Mouse (Mus musculus) limb, embryonic 15.5 days (tissue): ENCODE results near the gene Col16a1. TPM values are rescaled to one million over a fixed set of nuclear protein-coding genes. Genes with fewer than 3 reads are reported as not detected.

Experiments used
- ATAC-seq: fragments of 200-750 bp; cut with Nextera tagmentation; 2 replicates; pipeline ENCODE4 v1.8.0; 2017; ENCODE audit warnings: low read depth, moderate TSS enrichment; ENCODE audit not compliant: insufficient number of reproducible peaks, low FRiP score, low TSS enrichment
- H3K27ac ChIP-seq: fragments of 300-500 bp; sonication (generic); 2 replicates; pipeline ENCODE4 v1.5.1; 2015; ENCODE audit warnings: moderate library complexity, mild to moderate bottlenecking, inconsistent platforms
- H3K27me3 ChIP-seq: fragments of 300-500 bp; sonication (generic); 2 replicates; pipeline ENCODE4 v1.6.1; 2015; ENCODE audit warnings: inconsistent platforms
- H3K36me3 ChIP-seq: fragments of 300-500 bp; sonication (generic); 2 replicates; pipeline ENCODE4 v1.6.1; 2015; ENCODE audit warnings: inconsistent platforms
- H3K4me1 ChIP-seq: fragments of 300-500 bp; sonication (generic); 2 replicates; pipeline ENCODE4 v1.6.1; 2015; ENCODE audit warnings: inconsistent platforms
- H3K4me2 ChIP-seq: fragments of 300-500 bp; sonication (generic); 2 replicates; pipeline ENCODE4 v1.6.1; 2015; ENCODE audit warnings: mild to moderate bottlenecking, inconsistent platforms
- H3K4me3 ChIP-seq: fragments of 300-500 bp; sonication (generic); 2 replicates; pipeline ENCODE4 v1.5.1; 2015; ENCODE audit warnings: mild to moderate bottlenecking, inconsistent platforms
- H3K9ac ChIP-seq: fragments of 300-500 bp; sonication (generic); 2 replicates; pipeline ENCODE4 v1.6.1; 2015; ENCODE audit warnings: inconsistent platforms
- H3K9me3 ChIP-seq: fragments of 300-500 bp; sonication (generic); 2 replicates; pipeline ENCODE4 v1.6.1; 2016; ENCODE audit warnings: inconsistent platforms
- WGBS: fragments of 180-500 bp; shearing (Covaris S2); methylation state at CpG from one replicate; pipeline ENCODE4 v1.1.7; 2015; 5-methylcytosine and 5-hydroxymethylcytosine counted together
- polyA plus RNA-seq: library from polyadenylated mRNA; unstranded; fragments of >200 nt; fragmentation: Nextera tagmentation; extraction: Ambion mirVana; gene quantifications from 2 replicates; pipeline ENCODE4 v1.2.1, GENCODE M21; 2015

Gene Col16a1
- polyA plus RNA-seq, 1 experiment from 2014 or later: 175 TPM

DNA sequence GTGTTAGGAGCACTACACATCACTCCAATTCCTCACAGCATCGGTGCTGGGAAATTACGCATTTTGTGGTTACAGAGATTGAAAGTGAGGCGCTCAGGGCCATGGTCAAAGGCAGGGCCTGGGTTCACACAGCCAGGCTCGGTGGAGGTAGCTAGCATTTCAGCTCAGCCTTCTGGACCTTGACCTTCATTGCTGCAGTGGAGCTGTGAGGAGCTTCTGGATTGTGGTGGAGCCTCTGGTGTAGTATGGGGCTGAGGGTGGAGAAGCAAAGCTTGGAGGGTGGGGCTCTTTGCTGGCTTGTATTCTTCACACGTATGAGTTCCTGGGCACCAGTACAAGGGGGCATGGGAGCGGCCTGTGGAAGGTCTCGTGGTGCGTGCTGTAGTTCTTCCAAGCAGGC, 24.7 kb upstream of the Col16a1 start:
- no peaks in the 10 kb centered on the region for H3K4me1 ChIP-seq
- H3K36me3 ChIP-seq: peaks cover 9% of the 10 kb centered on the region
- no peaks in the 10 kb centered on the region for H3K9me3 ChIP-seq
- H3K4me3 ChIP-seq: no peak overlapping the region
- no peak for ATAC-seq
- 84% methylated on average over 8 of the region's 8 CpGs for WGBS
- no peak overlapping the region for H3K4me2 ChIP-seq
- no peak overlapping the region for H3K27ac ChIP-seq
- no peak overlapping the region for H3K9ac ChIP-seq
- H3K27me3 ChIP-seq: peaks cover 6% of the 10 kb centered on the region; the same call in 1 of the 2 replicates

DNA sequence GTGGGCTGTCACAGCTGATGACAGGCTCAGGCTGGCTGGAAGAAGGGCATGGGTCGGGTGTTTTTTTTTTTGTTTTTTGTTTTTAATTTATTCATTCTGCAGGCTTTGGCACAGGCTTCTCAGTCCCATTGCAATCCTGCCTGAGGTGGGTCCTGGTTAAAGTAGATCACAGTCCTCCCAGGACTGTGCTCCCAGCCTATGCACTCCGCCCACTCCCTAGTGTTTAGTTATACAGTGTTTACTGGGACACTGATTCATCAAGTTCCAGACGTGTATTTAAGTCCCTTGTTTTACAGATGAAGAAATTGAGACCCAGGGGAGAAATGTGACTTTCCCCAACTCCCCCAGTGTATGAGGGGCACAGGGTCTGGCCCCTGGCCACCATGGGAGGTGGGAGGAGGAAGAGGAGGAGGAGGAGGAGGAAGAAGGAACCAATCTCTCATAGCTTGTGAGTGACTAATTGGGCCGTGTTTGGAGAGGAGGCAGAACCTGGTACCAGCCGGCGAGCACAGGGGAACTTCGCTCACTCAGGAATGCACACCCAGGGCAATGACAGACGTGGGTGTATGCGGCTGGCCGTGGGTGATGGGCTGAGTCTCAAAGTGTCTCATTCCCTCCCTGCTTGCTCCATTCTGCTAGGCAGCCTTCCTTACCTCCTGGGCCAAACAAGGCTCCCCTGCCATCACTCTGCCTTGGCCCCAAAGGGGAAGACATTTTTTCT, 24.0 kb upstream of the Col16a1 start:
- Histone ChIP-seq H3K9ac (no peak overlapping the region), H3K4me2 (no peak overlapping the region), H3K4me3 (no peak overlapping the region), H3K27me3 (peaks cover 6% of the 10 kb centered on the region; the same call in 1 of the 2 replicates), H3K27ac (no peak overlapping the region), H3K4me1 (no peaks in the 10 kb centered on the region), H3K9me3 (no peaks in the 10 kb centered on the region), H3K36me3 (peaks cover 6% of the 10 kb centered on the region)
- WGBS: 66% methylated on average over 10 of the region's 10 CpGs
- ATAC-seq: no peak

DNA sequence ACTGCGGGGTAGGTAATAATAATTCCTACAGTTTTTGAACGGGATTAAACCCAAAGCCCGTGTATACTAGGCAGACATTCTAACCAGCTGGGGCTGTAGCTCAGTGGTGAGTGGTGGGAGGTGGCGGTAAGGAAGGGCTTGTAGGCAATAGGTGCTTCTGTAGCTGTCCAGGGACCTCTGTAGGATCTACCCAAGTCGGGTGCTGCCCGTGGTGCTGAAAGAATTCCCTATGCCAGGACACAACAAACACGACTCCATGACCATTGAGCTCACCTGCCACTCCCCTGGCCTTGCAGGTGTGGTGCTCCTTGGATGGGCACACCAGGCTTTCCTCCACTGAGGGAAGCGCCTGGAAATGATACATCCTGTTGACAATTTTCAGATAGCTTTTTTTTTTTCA, 22.1 kb upstream of the Col16a1 start:
- no peak for ATAC-seq
- H3K36me3 ChIP-seq: no peaks in the 10 kb centered on the region; the same call in 1 of the 2 replicates
- H3K9me3 ChIP-seq: no peaks in the 10 kb centered on the region
- H3K9ac ChIP-seq: no peak overlapping the region
- no peak overlapping the region for H3K4me3 ChIP-seq
- peaks cover 6% of the 10 kb centered on the region; the same call in 1 of the 2 replicates for H3K27me3 ChIP-seq
- H3K27ac ChIP-seq: no peak overlapping the region
- no peak overlapping the region for H3K4me2 ChIP-seq
- 46% methylated on average over 8 of the region's 8 CpGs for WGBS
- H3K4me1 ChIP-seq: no peaks in the 10 kb centered on the region

DNA sequence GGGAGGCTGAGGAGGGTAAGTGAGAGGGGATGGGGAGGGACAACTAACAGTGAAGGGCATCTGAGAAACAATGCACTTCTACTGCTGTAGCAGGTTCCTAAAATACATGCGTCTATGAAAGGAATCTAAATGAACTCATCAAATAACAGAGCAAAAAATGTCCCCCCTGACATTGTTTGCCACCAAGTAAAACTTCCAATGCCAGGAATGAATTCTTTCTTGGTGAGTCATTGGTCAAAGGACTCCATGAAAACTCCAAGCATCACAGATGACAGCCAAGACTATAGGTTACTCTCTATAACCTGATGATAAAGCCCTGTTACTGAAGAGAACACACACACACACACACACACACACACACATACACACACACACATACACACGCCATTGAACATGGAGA, 16.5 kb upstream of the Col16a1 start:
- H3K4me2 ChIP-seq: no peak overlapping the region
- 78% methylated on average over 2 of the region's 2 CpGs for WGBS
- no peak for ATAC-seq
- no peak overlapping the region for H3K27ac ChIP-seq
- peaks cover 13% of the 10 kb centered on the region for H3K27me3 ChIP-seq
- no peak overlapping the region for H3K4me3 ChIP-seq
- 0 out of 2 replicates have a peak, but pooled peaks cover 4% of the 10 kb centered on the region for H3K36me3 ChIP-seq
- peaks cover 2% of the 10 kb centered on the region for H3K4me1 ChIP-seq
- H3K9ac ChIP-seq: no peak overlapping the region
- H3K9me3 ChIP-seq: no peaks in the 10 kb centered on the region

DNA sequence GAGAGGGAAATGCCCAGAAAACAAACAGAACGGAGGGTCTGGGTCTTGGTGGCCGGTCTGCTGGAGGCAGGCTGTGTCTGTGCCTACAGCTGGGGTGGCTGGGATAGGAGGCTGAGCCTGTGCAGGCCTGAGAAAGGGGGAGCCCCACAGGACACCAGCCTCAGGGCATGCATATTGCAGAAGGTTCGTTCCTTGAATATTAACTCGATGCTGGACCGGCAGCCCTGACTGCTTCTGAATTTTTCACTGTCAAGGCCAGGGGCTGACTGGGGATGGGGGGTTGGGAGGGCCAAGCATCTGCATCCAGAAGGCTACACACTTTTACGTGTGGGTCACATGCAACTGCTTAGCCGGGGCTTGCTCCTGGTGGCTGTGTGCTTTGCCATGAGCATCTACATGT, 14.1 kb upstream of the Col16a1 start:
- WGBS: 44% methylated on average over 7 of the region's 7 CpGs
- Histone ChIP-seq H3K9me3 (no peaks in the 10 kb centered on the region), H3K4me3 (no peak overlapping the region), H3K36me3 (0 out of 2 replicates have a peak, but pooled peaks cover 4% of the 10 kb centered on the region), H3K27me3 (peaks cover 15% of the 10 kb centered on the region), H3K4me2 (no peak overlapping the region), H3K4me1 (peaks cover 18% of the 10 kb centered on the region), H3K9ac (no peak overlapping the region), H3K27ac (no peak overlapping the region)
- no peak for ATAC-seq

DNA sequence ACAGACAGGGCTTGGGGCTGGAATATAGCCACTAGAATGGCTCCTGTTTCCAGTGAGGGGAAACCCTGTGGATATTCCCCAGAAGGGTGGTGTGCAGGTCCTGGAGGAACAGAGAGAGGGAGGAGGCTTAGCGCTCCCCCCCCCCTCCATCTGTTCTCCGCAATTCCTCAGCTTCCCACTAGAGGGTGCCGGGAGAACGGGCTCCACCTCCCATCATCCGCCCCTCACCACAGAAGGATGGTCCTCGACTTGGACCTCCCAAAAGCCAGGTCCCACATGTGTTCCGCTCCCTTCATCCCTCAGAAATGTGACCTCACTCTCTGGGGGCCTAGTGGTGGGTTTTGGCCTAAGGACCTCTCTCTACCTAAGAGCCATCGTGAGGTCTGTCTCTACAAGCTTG, 11.5 kb upstream of the Col16a1 start:
- H3K4me1 ChIP-seq: peaks cover 21% of the 10 kb centered on the region
- WGBS: 5% methylated on average over 8 of the region's 8 CpGs

DNA sequence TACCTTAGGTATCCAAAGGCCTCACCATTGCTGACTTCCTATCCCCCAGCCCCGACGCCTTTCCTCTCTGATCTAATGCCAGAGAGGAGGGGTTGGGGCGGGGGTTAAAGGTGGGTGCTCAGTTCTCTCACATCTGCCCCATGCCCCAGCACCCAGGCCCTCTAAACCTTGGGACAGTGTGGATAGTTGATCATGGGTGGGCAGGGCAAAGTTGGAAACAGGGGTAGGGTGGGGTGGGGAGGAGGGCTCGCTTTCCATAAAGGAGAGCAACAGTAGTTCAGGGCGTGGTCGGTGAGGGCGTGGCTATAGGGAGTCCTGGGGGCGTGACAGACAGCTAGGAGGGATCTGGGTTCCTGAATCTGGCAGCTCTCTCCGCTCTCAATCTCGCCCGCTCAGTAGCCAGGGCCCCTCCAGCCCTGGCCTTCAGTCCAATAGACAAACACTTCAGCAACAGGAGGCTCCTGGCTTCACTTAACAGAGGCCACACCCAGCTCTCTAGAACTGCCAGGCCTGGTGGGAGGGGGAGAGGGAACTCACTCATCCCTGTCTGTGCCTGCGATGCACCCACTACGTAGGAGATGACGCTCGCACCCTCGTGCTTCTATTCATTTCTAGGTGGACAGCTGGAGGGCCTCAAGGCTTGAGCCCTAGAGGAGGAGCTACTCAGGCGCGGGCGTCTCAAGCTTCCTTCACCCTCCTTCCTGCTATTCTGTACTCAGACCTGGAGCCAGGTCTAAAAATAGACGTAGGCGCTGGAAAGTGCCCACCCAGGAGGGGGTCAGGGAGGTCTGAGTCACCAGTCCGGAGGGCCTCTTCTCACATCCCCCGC, 10.9 kb upstream of the Col16a1 start:
- Histone ChIP-seq H3K27ac (peak overlapping the region; percentile 79), H3K4me2 (peak overlapping the region; percentile 32), H3K9me3 (no peaks in the 10 kb centered on the region), H3K27me3 (peaks cover 15% of the 10 kb centered on the region), H3K4me3 (peak overlapping the region; percentile 2; the same call in 1 of the 2 replicates), H3K36me3 (0 out of 2 replicates have a peak, but pooled peaks cover under 1% of the 10 kb centered on the region), H3K9ac (no peak overlapping the region), H3K4me1 (peaks cover 27% of the 10 kb centered on the region)
- peak; percentile 83 for ATAC-seq
- 8% methylated on average over 23 of the region's 23 CpGs for WGBS

More for the DNA sequence above, 11.5 kb upstream of the Col16a1 start:
- Histone ChIP-seq H3K4me2 (peak overlapping the region; percentile 32), H3K27ac (peak overlapping the region; percentile 79), H3K27me3 (peaks cover 15% of the 10 kb centered on the region), H3K9ac (no peak overlapping the region), H3K9me3 (no peaks in the 10 kb centered on the region), H3K4me3 (no peak overlapping the region), H3K36me3 (0 out of 2 replicates have a peak, but pooled peaks cover 4% of the 10 kb centered on the region)
- peak; percentile 31 for ATAC-seq

DNA sequence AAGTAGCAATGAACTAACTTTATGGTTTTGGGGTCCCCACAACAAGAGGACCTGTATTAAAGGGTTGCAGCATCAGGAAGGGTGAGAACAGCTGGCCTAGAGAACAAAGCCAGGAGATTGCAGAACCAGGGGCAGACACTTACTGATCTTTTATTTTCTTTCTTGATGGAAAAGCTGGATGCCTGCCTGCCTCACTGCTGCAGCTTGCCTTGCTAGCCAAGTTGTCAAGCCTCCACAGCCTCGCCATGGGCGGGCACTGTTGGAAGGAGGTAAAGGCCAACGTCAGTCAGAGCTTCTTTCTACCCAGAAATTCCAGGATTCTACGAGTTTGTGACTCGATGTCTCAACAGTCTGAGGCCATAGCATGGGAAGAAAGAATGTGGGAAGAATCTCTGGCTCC, 8.3 kb upstream of the Col16a1 start:
- H3K4me1 ChIP-seq: peaks cover 49% of the 10 kb centered on the region
- no peak for ATAC-seq
- H3K9ac ChIP-seq: no peak overlapping the region
- no peak overlapping the region for H3K4me3 ChIP-seq
- no peaks in the 10 kb centered on the region for H3K9me3 ChIP-seq
- peaks cover 6% of the 10 kb centered on the region; the same call in 1 of the 2 replicates for H3K27me3 ChIP-seq
- no peak overlapping the region for H3K27ac ChIP-seq
- WGBS: 37% methylated on average over 5 of the region's 5 CpGs
- no peaks in the 10 kb centered on the region for H3K36me3 ChIP-seq
- no peak overlapping the region for H3K4me2 ChIP-seq

DNA sequence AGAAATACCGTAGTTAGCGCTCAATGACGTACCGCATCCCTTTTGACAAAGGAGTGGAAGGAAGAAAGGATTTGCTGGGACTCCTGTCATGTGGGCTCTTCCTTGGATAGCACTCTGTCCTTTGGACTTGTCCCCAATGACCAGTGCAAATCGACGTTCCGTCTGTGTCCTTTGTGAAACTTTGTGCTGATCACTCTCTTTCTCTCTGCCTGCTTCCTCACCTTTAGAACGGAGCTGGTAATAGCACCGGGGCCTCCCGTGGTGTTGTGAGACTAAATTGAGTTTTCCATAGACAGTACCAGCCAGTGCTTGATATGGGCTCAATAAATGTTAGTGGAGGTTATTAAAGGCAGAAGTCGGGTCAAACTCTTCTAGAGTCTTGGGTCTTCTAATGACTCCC, 6.6 kb upstream of the Col16a1 start:
- no peak for ATAC-seq
- H3K9me3 ChIP-seq: no peaks in the 10 kb centered on the region
- H3K4me3 ChIP-seq: no peak overlapping the region
- WGBS: 76% methylated on average over 11 of the region's 11 CpGs
- H3K4me2 ChIP-seq: no peak overlapping the region
- no peak overlapping the region for H3K9ac ChIP-seq
- 0 out of 2 replicates have a peak, but pooled peaks cover 2% of the 10 kb centered on the region for H3K27me3 ChIP-seq
- no peaks in the 10 kb centered on the region for H3K36me3 ChIP-seq
- no peak overlapping the region for H3K27ac ChIP-seq
- peaks cover 65% of the 10 kb centered on the region for H3K4me1 ChIP-seq

DNA sequence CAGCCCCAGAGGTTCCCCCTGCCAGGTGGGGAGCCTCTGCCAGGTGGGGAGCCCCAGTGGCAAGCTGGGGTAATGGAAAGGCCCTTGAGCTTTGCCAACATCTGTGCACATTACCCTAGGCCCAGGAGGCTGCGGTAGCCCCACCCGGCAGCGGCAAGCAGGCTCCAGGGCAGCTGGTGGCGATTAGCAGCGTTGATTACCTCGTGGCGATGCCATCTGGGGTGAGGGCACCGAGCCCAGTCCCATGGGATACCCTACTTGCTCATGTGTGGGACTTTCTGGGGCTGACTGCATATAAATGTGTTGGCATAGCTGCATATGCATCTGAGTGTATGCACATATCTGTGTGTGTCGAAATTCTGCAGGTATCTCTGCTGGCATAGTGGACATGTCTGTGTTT, 3.4 kb upstream of the Col16a1 start:
- no peak for ATAC-seq
- H3K9ac ChIP-seq: no peak overlapping the region
- H3K27me3 ChIP-seq: no peaks in the 10 kb centered on the region
- WGBS: 21% methylated on average over 9 of the region's 9 CpGs
- no peak overlapping the region for H3K4me2 ChIP-seq
- peak overlapping the region; percentile 35 for H3K27ac ChIP-seq
- peaks cover 80% of the 10 kb centered on the region for H3K4me1 ChIP-seq
- H3K36me3 ChIP-seq: no peaks in the 10 kb centered on the region
- no peaks in the 10 kb centered on the region for H3K9me3 ChIP-seq
- no peak overlapping the region for H3K4me3 ChIP-seq

DNA sequence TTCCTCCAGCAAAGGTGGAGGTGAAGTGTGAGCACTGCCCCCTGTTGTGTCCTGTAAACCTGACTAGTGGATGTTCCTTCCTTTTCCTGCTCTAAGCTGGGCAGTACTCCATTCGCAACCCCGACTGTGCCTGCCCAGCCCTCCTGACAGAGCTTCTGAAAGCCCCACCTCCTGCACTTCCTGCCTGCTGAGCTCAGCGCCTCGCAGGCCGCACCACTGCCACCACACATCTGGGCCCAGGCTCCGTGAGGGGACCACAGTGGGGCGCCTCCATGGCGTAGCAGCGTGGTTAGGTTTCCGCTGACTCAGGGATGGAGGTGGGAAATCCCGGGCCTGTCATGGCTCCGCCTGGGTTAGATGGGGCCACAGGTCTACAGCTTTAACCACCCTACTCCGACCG, 2.0 kb upstream of the Col16a1 start:
- Histone ChIP-seq H3K4me1 (peaks cover 91% of the 10 kb centered on the region), H3K4me2 (peak overlapping the region; percentile 24; the same call in 1 of the 2 replicates), H3K4me3 (no peak overlapping the region), H3K27ac (peak overlapping the region; percentile 97), H3K9me3 (no peaks in the 10 kb centered on the region), H3K9ac (no peak overlapping the region), H3K36me3 (no peaks in the 10 kb centered on the region), H3K27me3 (no peaks in the 10 kb centered on the region)
- 19% methylated on average over 14 of the region's 14 CpGs for WGBS
- ATAC-seq: no peak

DNA sequence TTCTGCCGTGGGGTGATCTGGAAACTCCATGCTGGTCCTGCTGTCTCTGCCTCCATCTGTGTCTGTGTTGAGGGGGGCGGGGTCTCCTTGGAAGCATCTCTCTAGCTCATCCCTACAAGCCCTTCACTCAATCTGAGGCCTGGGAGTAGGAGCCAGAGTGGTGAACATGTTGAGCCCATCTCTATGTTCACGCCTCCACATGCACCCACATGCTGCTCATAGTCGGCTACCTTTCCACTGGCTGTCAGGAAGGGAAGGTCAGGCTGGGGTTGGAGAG, 501 bp downstream of the Col16a1 start:
- H3K4me3 ChIP-seq: peak overlapping the region; percentile 53
- 32% methylated on average over 4 of the region's 4 CpGs for WGBS
- H3K4me2 ChIP-seq: peak overlapping the region; percentile 73
- H3K4me1 ChIP-seq: peaks cover 84% of the 10 kb centered on the region
- H3K27me3 ChIP-seq: no peaks in the 10 kb centered on the region
- peak overlapping the region; percentile 59 for H3K9ac ChIP-seq
- peak overlapping the region; percentile 97 for H3K27ac ChIP-seq
- peaks cover 20% of the 10 kb centered on the region for H3K36me3 ChIP-seq
- ATAC-seq: no peak
- H3K9me3 ChIP-seq: no peaks in the 10 kb centered on the region
